Mouse (Mus musculus) bone marrow macrophage, adult 2 months (primary cell): ENCODE data around the gene Pim3. TPM values are rescaled to one million over a fixed set of nuclear protein-coding genes. Genes with fewer than 3 reads are reported as not detected.

ENCODE experiments used
- H3K27ac ChIP-seq: 2 replicates; pipeline ENCODE4 v1.5.1; 2012; ENCODE audit warnings: low read depth, low read length; ENCODE audit not compliant: insufficient read depth
- H3K4me1 ChIP-seq: 2 replicates; pipeline ENCODE4 v1.6.1; 2012; ENCODE audit warnings: low read length; ENCODE audit not compliant: control insufficient read depth, insufficient read depth
- H3K4me3 ChIP-seq: 2 replicates; pipeline ENCODE4 v1.5.1; 2012; ENCODE audit warnings: mild to moderate bottlenecking, low read length, moderate library complexity; ENCODE audit not compliant: insufficient read depth
- CTCF ChIP-seq: IDR thresholded peaks from 2 replicates; pipeline ENCODE4 v1.5.1; 2012; ENCODE audit warnings: low read depth, mild to moderate bottlenecking, low read length, moderate library complexity
- POLR2A ChIP-seq: IDR thresholded peaks from 2 replicates; pipeline ENCODE4 v1.6.1; 2012; ENCODE audit warnings: mild to moderate bottlenecking, low read depth, low read length, borderline replicate concordance
- polyA plus RNA-seq: library from polyadenylated mRNA; stranded (reverse); fragments of >200 nt; gene quantifications from 2 replicates; pipeline ENCODE4 v1.2.4, GENCODE M21; 2012; ENCODE audit not compliant: missing spikeins, insufficient read depth, insufficient read length

The Pim3 gene
- polyA plus RNA-seq, 1 experiment = 9.9 TPM

GRCm38 (mm10) chr15:88837199-88837932 lies 24.6 kb upstream of the Pim3 start:
- no peaks in the 10 kb centered on the region; the same call in 1 of the 2 replicates for H3K4me1 ChIP-seq
- TF ChIP-seq CTCF (no peak), POLR2A (no peak)
- no peak overlapping the region for H3K27ac ChIP-seq
- H3K4me3 ChIP-seq = peak overlapping the region; percentile 59

DNA sequence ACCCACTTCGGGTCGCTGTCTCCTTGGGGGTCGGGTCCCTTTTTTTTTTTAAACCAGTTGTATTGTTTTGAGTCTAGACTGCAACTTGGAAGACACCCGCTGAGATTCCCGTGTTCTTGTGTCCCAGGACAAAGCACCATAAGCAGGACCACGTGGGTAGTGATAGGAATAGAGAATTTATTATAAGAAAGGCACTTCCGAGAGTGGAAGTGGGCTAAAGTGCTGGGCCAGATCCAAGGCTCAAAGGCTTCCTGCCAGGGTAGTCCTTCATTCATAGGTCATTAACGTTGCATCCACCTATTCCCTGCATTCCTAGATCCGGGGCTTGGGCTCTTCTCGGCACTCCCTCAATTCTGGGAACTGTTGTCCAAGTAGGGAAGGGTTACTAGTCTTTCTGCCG lies 24.0 kb upstream of the Pim3 start:
- Histone ChIP-seq H3K27ac (no peak overlapping the region), H3K4me3 (peak overlapping the region; percentile 0; the same call in 1 of the 2 replicates), H3K4me1 (peaks cover 3% of the 10 kb centered on the region; the same call in 1 of the 2 replicates)
- TF ChIP-seq CTCF (no peak), POLR2A (no peak)

- no peak overlapping the region for H3K4me3 ChIP-seq
- peaks cover 3% of the 10 kb centered on the region; the same call in 1 of the 2 replicates for H3K4me1 ChIP-seq
- no peak overlapping the region for H3K27ac ChIP-seq
- TF ChIP-seq POLR2A (no peak), CTCF (no peak)
Observed at GRCm38 (mm10) chr15:88839271-88839670, 22.7 kb upstream of the Pim3 start.

DNA sequence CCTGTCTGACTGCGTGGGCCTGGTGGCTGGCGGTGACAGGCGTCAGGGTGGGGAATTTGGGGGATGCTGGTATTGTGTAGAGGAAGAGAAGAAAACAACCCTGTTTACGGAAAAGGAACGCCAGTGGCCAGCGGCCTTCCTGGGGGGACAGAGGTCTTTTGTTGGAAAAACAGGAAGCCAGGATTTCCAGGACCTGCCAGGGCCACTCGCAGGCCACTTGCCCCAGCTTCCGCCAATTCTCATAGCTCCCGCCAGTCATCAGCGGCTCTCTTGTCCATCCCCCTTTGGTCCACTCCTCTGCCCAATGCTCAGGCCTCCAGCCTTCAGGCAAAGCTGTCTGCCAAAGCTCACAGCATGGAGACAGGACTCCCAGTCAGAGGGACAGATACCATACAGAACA lies 21.9 kb upstream of the Pim3 start:
- Histone ChIP-seq H3K27ac (no peak overlapping the region), H3K4me3 (no peak overlapping the region), H3K4me1 (peaks cover 3% of the 10 kb centered on the region; the same call in 1 of the 2 replicates)
- TF ChIP-seq POLR2A (no peak), CTCF (no peak)

- Histone ChIP-seq H3K27ac (no peak overlapping the region), H3K4me1 (peaks cover 3% of the 10 kb centered on the region; the same call in 1 of the 2 replicates), H3K4me3 (no peak overlapping the region)
- TF ChIP-seq CTCF = no peak
- TF ChIP-seq POLR2A = no peak
Observed at GRCm38 (mm10) chr15:88841160-88841559, 20.8 kb upstream of the Pim3 start.

DNA sequence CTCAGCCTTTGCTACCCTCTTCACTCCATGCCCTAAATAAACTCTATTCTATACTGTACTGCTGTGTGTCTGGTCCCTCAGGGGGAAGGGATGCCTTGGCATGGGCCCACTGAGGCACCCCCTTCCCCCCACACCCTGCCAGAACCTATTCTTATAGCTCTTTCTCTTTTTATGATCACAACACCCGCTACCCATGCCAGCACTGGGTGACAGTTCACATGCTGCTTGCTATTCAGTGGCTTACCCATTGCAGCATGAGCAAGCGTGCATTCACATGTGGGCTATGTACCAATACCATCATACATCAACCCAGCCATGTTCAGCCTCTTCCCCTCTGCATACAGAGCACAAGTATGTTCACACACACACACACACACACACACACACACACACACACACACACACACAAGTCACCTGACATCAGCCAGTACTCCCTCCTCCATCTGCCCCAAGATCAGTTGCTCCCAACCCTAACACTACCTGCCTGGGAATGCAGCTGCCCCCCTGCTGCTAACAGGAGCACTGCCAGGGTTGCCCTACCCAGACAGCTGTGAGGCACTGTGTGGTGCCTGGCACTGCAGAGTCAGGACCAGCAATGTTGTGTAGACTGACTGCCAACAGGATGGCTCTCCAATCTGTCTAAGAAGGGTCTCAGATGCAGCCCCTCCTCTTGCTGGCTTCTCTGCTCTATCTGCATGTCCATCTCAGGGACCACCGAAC lies 20.2 kb upstream of the Pim3 start:
- H3K4me3 ChIP-seq = no peak overlapping the region
- peaks cover 3% of the 10 kb centered on the region; the same call in 1 of the 2 replicates for H3K4me1 ChIP-seq
- no peak overlapping the region for H3K27ac ChIP-seq
- TF ChIP-seq CTCF = no peak

GRCm38 (mm10) chr15:88842300-88842673 lies 19.7 kb upstream of the Pim3 start:
- peaks cover 3% of the 10 kb centered on the region; the same call in 1 of the 2 replicates for H3K4me1 ChIP-seq
- TF ChIP-seq CTCF = no peak
- TF ChIP-seq POLR2A = no peak
- H3K27ac ChIP-seq = no peak overlapping the region
- H3K4me3 ChIP-seq = no peak overlapping the region

DNA sequence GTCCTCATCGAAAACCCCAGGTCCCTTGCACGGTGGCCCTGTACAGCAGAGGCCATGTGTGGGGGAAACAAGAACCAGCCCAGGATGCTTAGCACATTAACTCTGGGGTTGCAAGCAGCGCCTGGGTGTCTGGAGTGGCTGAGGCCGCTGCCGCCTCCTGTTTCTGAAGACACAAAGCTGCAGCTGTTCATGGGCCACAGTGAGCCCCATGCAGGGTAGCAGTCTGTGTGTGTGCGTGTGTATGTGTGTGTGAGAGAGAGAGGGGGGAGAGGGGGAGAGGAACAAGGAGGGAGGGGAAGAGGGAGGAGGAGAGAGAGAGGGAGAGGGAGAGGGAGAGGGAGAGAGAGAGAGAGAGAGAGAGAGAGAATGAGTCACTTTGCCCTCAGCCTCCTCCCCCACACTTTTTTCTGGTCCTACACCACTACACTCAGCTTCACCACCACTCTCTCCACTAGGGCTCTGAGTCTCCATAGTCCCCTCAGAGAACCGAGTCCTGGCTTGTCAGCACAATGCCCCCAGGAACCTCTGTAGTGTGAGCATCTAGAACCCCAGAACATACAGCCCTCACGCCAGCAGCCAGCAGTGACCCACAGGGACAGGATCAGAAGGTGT lies 18.4 kb upstream of the Pim3 start:
- TF ChIP-seq CTCF (no peak), POLR2A (no peak)
- Histone ChIP-seq H3K4me3 (no peak overlapping the region), H3K27ac (no peak overlapping the region), H3K4me1 (0 out of 2 replicates have a peak, but pooled peaks cover 3% of the 10 kb centered on the region)

- Histone ChIP-seq H3K4me3 (no peak overlapping the region), H3K27ac (no peak overlapping the region), H3K4me1 (0 out of 2 replicates have a peak, but pooled peaks cover 3% of the 10 kb centered on the region)
- TF ChIP-seq CTCF (no peak), POLR2A (no peak)
Observed at GRCm38 (mm10) chr15:88844966-88845365, 17.0 kb upstream of the Pim3 start.

DNA sequence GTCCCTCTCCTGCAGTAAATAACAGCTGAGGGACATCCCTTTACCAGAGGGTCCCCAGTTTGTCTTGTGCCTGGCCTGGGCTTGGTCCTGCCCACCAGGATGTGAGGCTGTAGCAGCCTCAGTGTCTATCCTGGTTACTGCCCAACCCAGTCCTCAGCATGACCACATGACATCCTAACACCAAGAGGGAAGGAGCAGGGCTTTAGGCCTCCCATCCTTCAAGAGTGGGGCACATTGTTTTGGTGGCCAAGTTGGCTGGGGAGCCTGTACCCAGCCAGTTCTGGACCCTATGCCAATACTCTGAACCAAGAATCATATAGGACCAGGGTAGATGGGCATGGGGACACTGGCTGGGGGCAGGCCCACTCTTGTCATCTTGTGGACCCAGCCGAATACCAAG lies 13.3 kb upstream of the Pim3 start:
- Histone ChIP-seq H3K27ac (no peak overlapping the region), H3K4me1 (no peaks in the 10 kb centered on the region)
- TF ChIP-seq CTCF (no peak), POLR2A (no peak)

More for the DNA sequence above, 13.3 kb upstream of the Pim3 start:
- no peak overlapping the region for H3K4me3 ChIP-seq
